Mouse (Mus musculus): ENCODE measurements around the gene Aptx.

DNA sequence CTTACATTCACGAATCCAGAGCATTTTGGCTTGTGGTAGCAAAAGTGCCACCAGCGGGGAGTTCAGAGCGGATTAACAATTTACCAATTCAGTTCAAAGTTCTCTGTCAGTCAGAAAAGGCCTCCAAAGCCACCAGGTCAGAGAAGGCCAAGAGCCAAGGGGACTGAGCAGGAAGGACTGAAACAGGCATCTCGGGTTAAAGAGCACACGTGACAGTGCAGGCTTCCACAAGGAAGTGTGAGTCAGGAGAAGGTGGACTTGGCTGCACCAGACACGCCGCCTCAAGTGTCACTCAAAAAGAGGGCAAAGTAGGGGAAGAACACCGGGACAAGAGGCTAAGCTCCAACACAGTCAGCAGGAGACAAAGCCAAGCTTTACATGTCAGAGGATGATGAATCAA, 2.8 kb downstream of the Aptx start:
- no peak for TF ChIP-seq CTCF (IDR thresholded peaks at IDR 0.05; ENCODE audit: extremely low read depth, insufficient read depth, insufficient read length, insufficient replicate concordance)
- no peak for TF ChIP-seq POLR2A (IDR thresholded peaks at IDR 0.05; ENCODE audit: low read depth, low read length)

All from spleen, adult 2 months (tissue).